Mouse (Mus musculus): ENCODE results near the gene Sebox.

GRCm38 (mm10) chr11:78551059-78551398 lies 47.8 kb downstream of the Sebox start:
- TF ChIP-seq CTCF (IDR thresholded peaks at IDR 0.05; ENCODE audit: low read depth) (no peak), EP300 (IDR thresholded peaks at IDR 0.05; ENCODE audit: low read depth) (no peak)

All from liver, postnatal 0 days (tissue).